Mouse (Mus musculus) brain, embryonic 14.5 days (tissue): ENCODE data around the gene Agap3.

ENCODE experiments used
- CTCF ChIP-seq: fragments of 200-500 bp; IDR thresholded peaks from 2 replicates; pipeline ENCODE4 v1.5.1; 2012; ENCODE audit warnings: inconsistent platforms, mild to moderate bottlenecking, moderate library complexity, borderline replicate concordance; ENCODE audit not compliant: insufficient read depth, insufficient read length; ENCODE audit errors: extremely low read depth
- POLR2A ChIP-seq: fragments of 200-500 bp; IDR thresholded peaks from 2 replicates; pipeline ENCODE4 v1.6.1; 2012; ENCODE audit warnings: mild to moderate bottlenecking, inconsistent platforms, borderline replicate concordance; ENCODE audit not compliant: poor library complexity, insufficient read depth, insufficient read length, severe bottlenecking; ENCODE audit errors: extremely low read depth

DNA sequence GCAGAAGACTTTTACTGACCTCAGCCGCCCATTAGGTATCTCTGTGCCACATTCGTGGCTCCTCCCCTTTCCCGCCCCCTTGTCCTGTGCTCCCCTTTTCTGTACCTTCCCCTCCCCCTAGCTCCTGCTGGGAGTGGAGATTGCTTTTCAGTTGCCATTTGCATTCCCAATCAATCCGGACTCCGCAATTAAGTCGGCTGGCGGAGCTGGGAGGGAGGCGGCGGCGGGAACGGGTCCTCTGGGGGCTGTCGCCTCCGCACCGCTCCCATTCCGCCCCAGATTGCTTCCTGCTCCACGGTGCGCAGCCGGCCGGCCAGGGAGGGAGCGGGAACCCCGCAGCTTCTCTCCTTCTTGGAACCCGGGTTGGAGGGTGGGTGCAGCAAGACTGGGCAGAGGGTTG, 33.0 kb downstream of the Agap3 start:
- TF ChIP-seq CTCF: no peak
- no peak for TF ChIP-seq POLR2A
